In the genomic region with DNA sequence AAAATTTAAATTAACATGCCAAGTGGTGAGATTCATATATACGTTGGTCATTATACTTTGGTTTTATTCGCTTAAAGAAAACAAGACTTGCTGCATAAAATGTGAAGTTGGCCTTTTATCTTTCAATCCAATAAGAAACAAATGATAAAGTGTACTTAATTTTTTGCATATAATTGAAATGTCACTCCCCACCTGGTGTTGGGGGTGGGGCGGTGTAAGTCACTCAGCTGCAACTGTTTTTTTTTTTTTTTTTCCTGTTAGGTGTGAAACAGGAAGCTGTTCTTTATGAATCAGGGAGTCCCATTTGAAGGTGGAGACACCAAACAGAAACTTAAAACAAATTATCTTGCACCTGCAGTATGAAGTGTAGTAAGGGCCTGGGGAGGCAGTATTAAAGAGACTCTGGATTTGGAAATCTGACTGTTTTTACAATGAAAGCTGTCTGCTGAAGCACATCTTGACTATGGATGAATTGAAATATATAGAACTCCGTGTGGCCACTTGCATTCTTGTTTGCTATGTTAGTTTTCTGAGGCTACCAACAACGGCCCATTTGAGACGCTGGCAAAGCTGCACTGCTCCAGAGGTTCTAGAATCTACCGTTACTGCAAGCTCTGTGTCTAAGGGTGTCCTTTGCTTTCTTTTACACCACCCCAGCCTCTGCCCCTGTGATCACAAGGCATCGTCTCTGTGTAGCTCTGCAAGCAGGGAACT, we compare ENCODE assay signal across 8 mouse cellular contexts. TPM values are rescaled to one million over a fixed set of nuclear protein-coding genes. Genes with fewer than 3 reads are reported as not detected.
DNase-seq lines count a peak whose midpoint lies in the region; ATAC-seq and TF ChIP-seq lines count a peak whose summit lies in the region.

No protein-coding gene starts in this region.

- intact Hi-C loops in heart, postnatal 36 days (cut with DNase I) = loop anchor here (5.0 to 10.0 kb wide), 4 partner anchors 115 to 408 kb away; a partner anchor contains a TSS

- peaks cover 31% of the 10 kb centered on the region for H3K4me1 ChIP-seq in heart, embryonic 12.5 days (replicated peaks)
- peaks cover 8% of the 10 kb centered on the region for H3K4me1 ChIP-seq in midbrain, postnatal 0 days (ENCODE audit: insufficient read depth, low read length)

- H3K36me3 ChIP-seq in heart, embryonic 12.5 days = no peaks in the 10 kb centered on the region
- H3K36me3 ChIP-seq in midbrain, postnatal 0 days (ENCODE audit: insufficient read depth, low read length) = no peaks in the 10 kb centered on the region

- peak overlapping the region; percentile 17; the same call in 1 of the 2 replicates for H3K4me3 ChIP-seq in heart, embryonic 12.5 days
- H3K4me3 ChIP-seq in midbrain, postnatal 0 days (ENCODE audit: low read depth, low read length) = peak overlapping the region; percentile 12; the same call in 1 of the 2 replicates

- TF ChIP-seq CTCF in midbrain, postnatal 0 days (IDR thresholded peaks at IDR 0.05) = no peak

- H3K9ac ChIP-seq in heart, embryonic 12.5 days = no peak overlapping the region
- 0 out of 2 replicates have a peak overlapping the region, but pooled peaks have one; percentile 10 for H3K9ac ChIP-seq in midbrain, postnatal 0 days (replicated peaks; ENCODE audit: low read length, poor library complexity, severe bottlenecking)

- no peak for ATAC-seq in heart, embryonic 12.5 days (ENCODE audit: insufficient number of reproducible peaks, low FRiP score)
- ATAC-seq in midbrain, postnatal 0 days (ENCODE audit: low FRiP score) = no peak

- WGBS in heart, embryonic 12.5 days = 67% methylated on average over 8 of the region's 8 CpGs
- WGBS in midbrain, postnatal 0 days = 71% methylated on average over 8 of the region's 8 CpGs

- DNase-seq in heart, postnatal 36 days = no peak
- DNase-seq in spleen, adult 12 weeks (ENCODE audit: low spot score) = peak; percentile 15
- DNase-seq in spleen, postnatal 4 days (ENCODE audit: low spot score in 2 of 2) = no peak
- DNase-seq in midbrain, postnatal 0 days (ENCODE audit: low spot score) = no peak
- DNase-seq in cerebellum, postnatal 10 days = no peak
- no peak for DNase-seq in layer of hippocampus, postnatal 25 days (ENCODE audit: extremely low spot score in 1 of 2, low spot score in 1 of 2)
- no peak for DNase-seq in Muller cell, postnatal 12 days (ENCODE audit: inconsistent ontology term)

- H3K27me3 ChIP-seq in heart, embryonic 12.5 days (replicated peaks) = no peaks in the 10 kb centered on the region
- no peaks in the 10 kb centered on the region for H3K27me3 ChIP-seq in midbrain, postnatal 0 days (ENCODE audit: insufficient read depth, low read length)

- no peaks in the 10 kb centered on the region for H3K9me3 ChIP-seq in heart, embryonic 12.5 days (replicated peaks)
- no peaks in the 10 kb centered on the region for H3K9me3 ChIP-seq in midbrain, postnatal 0 days (ENCODE audit: low read length)

- H3K27ac ChIP-seq in heart, embryonic 12.5 days (ENCODE audit: poor library complexity, severe bottlenecking) = no peak overlapping the region
- no peak overlapping the region for H3K27ac ChIP-seq in midbrain, postnatal 0 days (ENCODE audit: low read depth, low read length)

- peak overlapping the region; percentile 50 for H3K4me2 ChIP-seq in heart, embryonic 12.5 days
- H3K4me2 ChIP-seq in midbrain, postnatal 0 days (ENCODE audit: low read depth, low read length, poor library complexity, severe bottlenecking) = peak overlapping the region; percentile 36

RNA-seq across cellular contexts. Expression of a gene that starts 2.2 kb away (rescaled TPM):
- 3.8 and 4.5 TPM in 2 replicates for polyA plus RNA-seq in heart, embryonic 12.5 days (2016; fragmentation: Nextera tagmentation; extraction: Ambion mirVana)
- 10 to 100 TPM; 15.3 to 15.5 TPM for total RNA-seq in heart, postnatal 36 days (2021)
- total RNA-seq in midbrain, postnatal 0 days (2014; rRNA removed) = 16.8 and 19.9 TPM in 2 replicates
- polyA plus RNA-seq in midbrain, postnatal 0 days (2015; fragmentation: Nextera tagmentation; extraction: Ambion mirVana) = 1.4 and 1.5 TPM in 2 replicates
- 10 to 100 TPM; 10.4 TPM for total RNA-seq in layer of hippocampus, postnatal 25 days (2021)
